Mouse (Mus musculus): ENCODE measurements at regions not wholly inside any gene's neighbourhood (a gene's known extent, or its start where the extent isn't known, plus 50 kb on each side); places are given as distances from the start of the nearest gene placed in this dataset.
"Not testable (repeated sequence)": the region's sequence is repeated elsewhere in the genome, so short reads cannot be mapped to it uniquely, and the experiment has no call there.

- DNase-seq = not testable (repeated sequence)
Measured at GRCm38 (mm10) chr12:117327086-117327485, 189.2 kb upstream of the Rapgef5 start.

GRCm38 (mm10) chr12:117330418-117330817, 185.9 kb upstream of the Rapgef5 start:
- DNase-seq = no peak

DNA sequence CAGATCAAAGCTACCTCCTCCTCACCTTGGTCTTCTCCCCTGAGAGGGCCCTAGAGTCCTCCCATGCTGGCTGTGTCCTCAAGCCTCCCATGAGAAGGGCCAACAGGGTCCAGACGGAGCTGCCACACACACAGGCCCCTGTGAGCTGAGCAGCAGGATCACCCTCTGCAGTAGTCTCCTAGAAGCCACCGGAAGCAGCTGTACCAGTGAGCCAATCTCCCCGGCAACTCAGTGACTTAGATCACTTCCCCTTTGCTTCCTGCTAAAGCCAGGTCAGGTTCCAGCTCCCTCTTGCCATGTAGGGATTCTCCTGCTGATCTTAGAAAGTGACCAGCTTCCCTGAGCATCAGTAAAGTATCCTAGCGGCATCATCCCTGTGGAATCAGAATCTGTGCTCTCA, 179.4 kb upstream of the Rapgef5 start:
- no peak for DNase-seq

DNA sequence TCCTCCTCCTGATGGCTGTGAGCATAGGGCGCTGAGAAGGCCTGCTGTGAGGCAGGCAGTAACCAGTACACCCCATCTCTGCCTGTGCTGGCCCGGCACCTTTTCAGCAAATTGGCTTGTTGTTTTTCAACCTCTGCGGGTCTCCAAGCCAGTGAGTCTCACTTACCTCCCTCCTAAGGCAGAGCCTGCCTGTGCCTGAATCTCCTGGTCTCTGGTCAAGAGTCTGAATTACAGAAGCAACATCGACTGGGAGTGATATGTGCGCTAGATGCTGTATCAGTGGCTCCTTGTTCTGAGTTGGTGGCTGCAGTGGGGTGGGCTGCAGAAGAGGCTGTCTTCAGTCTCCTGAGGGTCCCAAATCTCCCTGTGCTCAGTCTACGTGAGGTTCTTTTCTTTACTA, 174.0 kb upstream of the Rapgef5 start:
- DNase-seq = no peak

DNA sequence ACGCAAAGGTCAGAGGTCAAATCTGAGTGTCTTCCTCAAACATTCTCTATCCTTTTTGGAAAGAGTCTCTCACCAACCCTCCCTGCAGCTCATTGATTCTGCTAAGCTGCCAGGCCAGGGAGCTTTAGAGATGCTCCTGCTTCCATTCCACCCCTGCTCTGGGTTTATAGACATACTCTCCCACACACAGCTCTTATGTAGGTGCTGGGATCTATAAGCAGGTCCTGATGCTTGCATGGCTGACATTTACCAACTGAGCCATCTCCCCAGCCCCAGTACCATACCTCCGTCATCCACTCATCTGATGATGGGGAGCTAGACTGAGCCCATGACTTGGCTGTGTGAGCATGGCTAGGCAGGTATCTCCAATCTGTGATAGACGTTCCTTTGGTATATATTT, 173.2 kb upstream of the Rapgef5 start:
- DNase-seq = no peak

DNA sequence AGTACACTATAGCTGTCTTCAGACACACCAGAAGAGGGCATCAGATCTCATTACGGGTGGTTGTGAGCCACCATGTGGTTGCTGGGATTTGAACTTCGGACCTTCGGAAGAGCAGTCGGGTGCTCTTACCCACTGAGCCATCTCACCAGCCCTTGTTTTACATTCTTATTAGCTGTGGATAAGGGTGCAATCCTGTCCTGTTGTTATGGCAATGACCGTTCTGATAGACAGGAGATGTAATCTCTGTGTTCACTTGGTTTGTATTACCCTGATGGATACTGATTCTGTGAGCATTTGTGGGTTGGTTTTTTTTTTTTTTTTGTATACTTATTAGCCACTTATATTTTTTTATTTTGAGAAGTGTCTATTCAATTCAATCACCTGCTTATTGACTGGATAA, 172.7 kb upstream of the Rapgef5 start:
- DNase-seq = not testable (repeated sequence)

DNA sequence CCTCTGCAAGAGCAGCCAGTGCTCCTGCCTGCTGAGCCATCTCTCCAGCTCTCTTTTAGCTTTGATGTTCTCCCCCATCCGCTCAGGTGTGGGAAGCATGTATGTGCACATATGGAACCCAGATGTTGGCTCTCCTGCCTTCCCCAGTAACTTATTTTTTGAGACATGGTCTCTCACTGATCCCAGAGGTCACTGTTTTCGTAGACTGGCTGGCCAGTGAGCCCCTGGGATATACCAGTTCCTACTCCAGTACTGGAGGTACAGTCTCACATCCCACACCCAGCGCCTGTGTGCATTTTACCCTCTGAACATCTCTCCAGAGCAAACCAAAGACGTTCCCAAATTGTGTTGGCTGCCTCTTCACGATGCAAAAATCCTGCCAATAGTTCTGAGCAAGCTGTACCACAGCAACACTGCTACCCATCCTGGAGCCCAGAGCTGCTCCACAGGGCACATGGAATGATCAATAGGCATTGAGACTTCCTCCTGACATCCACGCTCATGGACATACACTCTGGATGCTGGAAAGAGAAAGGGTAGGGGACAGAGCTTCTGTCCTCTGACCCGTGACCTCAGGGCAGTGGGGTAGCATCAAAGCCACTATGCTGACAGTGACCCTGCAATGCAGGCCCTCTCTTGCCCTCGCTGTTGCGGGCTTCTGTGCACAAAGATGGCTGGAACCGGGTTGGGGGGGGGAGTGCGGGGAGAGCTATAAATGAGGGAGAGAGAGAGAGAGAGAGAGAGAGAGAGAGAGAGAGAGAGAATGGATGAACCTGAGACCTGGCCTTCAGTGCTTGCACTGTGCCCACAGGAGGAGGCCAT, 171.8 kb upstream of the Rapgef5 start:
- DNase-seq = no peak

- no peak for DNase-seq
Measured at GRCm38 (mm10) chr12:117345088-117345977, 170.9 kb upstream of the Rapgef5 start.

DNA sequence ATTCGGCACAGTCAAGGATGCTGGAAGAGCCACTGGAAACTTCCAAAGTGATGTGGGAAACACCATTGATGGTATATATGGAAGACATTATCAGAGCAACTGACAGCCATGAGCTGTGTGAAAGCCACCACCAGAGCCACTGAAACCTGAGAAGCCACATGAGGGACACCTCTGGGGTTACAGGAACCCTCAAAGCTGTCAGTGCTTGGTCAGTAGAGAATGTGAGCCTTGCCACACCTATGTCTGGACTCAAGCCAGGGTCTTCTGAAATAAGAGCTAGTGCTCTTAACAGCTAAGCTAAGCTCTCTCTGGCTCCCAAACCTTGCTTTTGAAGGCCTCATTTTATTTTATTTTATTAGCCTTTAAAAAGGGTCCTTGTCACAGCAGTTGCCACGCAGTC, 170.2 kb upstream of the Rapgef5 start:
- no peak for DNase-seq

DNA sequence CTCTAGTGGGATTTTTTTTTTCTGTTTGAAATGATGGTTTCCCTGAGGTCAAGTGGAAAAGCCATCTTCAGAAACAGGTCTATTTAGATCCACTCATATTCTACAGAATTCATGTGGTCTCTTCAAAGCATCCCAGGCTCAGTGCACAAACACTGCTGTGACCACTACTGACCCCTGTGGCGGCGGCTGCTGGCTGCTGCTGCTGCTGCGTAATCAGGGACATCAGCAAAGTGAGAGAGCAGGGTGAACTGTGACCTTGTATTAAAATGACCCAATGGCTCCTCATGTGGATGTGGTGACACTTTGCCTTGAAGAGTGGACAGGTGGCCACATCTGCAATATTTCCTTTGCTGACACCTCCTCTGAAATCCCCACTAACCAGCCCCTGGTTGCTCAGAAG, 169.1 kb upstream of the Rapgef5 start:
- no peak for DNase-seq

DNA sequence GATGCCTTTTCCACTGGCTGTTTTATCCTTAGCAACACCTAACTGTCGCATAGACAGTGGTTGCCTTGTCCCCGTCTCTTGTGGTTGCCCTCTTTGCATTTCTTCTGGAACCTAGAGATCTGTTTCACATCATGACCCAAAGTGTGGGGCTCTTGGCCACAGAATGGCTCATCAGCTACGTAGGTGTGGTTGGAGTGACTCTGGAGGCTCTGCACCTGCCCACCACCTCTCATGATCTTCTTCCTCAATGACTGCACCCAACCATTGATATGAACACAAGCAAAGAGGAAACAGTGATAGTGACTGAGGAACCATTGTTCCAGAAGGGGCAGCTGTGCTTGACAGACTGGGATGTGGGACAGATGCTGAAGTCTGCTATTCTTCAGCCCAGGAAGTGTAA, 167.8 kb upstream of the Rapgef5 start:
- DNase-seq = no peak

DNA sequence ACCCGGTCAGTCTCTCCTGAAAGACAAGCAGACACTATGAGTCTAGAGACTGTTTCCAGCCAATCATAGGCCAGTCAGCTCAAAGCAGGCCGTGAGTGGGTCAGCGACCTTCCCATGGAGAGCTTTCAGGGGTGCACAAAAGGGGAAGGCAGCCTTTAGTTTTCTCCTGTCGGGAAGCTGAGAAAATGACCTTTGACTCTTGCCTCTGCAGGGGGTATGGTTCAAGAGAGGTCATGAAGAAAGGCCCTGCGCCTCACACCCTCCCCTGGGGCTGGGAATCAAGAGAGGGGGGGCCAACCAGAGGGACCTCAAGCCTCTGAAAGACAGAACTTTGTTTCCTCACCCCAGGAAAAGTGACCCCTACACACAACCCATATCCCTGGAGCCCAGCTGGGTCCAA, 164.4 kb upstream of the Rapgef5 start:
- no peak for DNase-seq

DNA sequence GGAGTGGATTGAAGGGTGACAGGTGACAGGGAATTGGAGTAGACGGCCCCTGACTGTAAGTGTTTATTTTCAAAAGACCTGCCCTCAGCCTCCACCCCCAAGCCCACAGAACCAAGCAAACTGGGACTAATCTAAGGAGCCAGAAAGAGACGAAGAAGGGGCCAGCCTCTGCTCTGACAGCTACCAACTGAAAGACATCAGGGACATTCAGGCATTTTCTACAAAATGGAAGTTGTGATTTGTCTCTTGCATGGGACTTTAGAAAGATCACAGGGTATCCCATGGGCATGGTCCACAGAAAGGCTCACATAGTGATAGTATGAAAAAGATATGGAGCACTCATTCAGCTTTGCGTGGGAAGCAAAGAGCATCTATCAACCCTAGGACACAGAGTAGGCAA, 163.8 kb upstream of the Rapgef5 start:
- no peak for DNase-seq

DNA sequence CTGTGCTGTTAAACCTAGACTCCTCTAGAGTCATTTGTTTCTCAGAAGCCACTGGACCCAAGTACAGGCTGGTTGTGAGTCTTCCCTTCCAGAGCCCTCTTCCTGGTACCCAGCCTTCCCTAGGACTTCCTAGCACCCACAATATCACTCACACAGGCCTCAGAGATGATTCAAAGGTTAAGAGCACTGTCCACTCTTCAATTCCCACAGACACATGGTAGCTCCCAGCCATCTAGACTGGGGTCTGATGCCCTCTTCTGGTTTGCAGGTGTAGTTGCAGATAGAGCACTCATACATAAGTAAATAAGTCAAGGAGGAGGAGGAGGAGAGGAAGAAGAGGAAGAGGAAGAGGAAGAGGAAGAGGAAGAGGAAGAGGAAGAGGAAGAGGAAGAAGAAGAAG, 163.3 kb upstream of the Rapgef5 start:
- DNase-seq = peak; percentile 14

GRCm38 (mm10) chr12:117357811-117358210, 158.5 kb upstream of the Rapgef5 start:
- DNase-seq = no peak

- no peak for DNase-seq
Measured at GRCm38 (mm10) chr12:117358891-117359290, 157.4 kb upstream of the Rapgef5 start.

DNA sequence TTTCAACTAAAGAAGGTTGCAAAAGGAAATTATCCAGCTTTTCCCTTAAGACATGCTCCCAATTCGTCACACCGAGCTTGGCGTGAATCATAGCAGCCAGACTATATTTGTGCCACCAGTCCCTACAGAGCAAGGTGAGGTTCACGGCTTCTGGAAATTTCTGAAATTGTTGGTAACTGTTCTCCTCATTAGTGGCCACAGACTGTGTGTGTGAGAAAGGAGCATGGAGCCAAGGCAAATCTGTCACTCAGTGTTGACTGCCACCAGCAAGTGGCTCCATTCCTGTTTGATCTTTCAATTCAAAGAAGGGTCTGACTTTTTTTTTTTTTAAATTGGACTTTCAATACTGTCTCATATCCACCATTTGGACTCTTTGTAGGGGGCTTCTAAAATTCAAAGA, 156.1 kb upstream of the Rapgef5 start:
- no peak for DNase-seq

DNA sequence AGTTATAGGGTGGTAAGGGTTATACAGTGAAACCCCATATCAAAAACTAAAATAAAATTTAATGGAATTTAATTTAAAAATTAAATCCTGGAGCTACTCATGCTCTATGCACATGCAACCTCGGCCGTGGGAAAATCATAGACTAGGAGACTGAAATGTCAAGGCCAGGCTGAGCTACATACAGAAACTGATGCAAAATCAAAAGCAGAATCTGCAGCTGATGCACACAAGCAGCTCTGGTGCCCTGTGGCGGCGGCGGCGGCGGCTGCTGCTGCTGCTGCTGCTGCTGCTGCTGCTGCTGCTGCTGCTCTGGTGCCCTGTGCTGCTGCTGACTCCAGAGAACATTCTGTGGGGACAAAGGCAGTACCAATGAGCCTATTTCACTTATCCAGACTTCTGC, 154.5 kb upstream of the Rapgef5 start:
- no peak for DNase-seq

GRCm38 (mm10) chr12:117363457-117363856, 152.8 kb upstream of the Rapgef5 start:
- not testable (repeated sequence) for DNase-seq

DNA sequence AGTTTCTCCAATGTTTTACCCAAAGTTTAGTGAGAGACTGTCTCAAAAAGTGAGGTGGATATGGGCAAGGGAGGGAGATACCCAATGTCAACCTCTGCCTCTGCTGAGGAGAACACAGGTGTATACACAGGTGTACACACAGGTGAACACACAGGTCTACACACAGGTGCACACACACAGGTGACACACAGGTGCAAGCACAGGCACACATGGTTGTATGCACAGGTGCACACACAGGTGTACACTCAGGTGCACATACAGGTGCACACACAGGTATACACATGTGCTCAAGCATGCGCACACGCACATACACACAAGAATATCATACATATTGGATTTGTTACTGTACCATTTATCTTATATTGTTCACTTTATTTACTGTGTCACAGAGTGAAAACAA, 151.1 kb upstream of the Rapgef5 start:
- DNase-seq = no peak

DNA sequence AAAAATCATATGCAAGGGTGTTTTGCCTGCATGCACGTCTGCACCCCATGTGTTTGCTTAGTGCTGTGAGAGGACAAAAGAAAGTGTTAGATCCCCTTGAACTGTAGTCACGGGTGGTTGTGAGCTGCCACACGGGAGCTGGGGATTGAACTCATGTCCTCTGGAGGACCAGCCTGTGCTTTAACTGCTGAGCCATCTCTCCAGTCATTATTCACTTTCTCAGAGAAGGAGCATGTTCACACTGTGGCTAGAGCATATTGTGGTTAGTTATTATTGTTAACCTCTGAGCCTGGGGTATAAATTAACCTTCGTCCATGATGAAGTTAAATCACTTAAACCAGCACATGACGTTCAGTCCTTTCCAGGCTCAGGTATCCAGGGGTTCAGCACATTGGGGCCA, 150.4 kb upstream of the Rapgef5 start:
- no peak for DNase-seq

- DNase-seq = no peak
Measured at GRCm38 (mm10) chr12:117378297-117378887, 137.9 kb upstream of the Rapgef5 start.

DNA sequence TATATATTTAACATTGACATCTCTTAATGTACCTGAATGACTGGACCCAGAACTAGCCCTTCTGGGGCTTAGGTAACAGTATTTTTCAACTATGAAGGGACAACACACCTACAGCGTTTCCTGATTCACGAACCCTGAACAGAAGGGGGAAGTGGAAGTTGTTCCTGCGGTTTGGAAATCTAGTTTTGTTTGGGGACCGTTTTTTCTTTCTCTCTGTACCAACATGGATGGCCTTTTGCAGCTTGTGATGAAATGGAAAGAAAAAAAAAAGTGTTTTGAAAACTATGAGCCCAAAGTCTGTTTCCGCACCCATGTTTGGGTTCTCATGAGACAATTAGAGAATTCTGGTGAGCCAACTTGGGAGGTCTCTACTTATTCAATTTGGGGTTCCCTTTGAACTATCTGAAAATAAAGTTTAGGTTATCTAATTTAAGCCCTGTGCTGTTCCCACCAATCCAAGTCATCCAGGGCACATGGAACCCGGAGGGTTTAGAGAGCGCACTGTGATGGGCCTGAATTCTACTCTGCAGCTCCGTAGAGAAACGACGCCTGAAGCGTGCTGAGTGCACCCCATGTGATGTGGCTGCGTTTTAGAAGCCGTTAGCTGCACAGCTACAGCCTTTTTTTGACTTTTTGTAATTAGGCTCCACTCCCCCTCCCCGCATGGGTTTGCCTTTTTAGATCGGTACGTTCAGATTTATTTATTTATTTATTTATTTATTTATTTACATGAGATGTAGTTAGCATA, 137.0 kb upstream of the Rapgef5 start:
- no peak for DNase-seq

Data from heart, postnatal 4 days (tissue).